Mouse (Mus musculus) frontal cortex, adult 2 months (tissue): ENCODE results near the gene Amhr2. TPM values are rescaled to one million over a fixed set of nuclear protein-coding genes. Genes with fewer than 3 reads are reported as not detected.

ENCODE experiments used
- DNase-seq, 2 experiments: peaks; one replicate each; pipeline ENCODE4 v3.0.0; 2022; ENCODE audit warnings: low spot score in 1 of 2; ENCODE audit errors: extremely low spot score in 1 of 2
- polyA plus RNA-seq: library from polyadenylated mRNA; depleted of rRNA; stranded (reverse); fragments of >200 nt; gene quantifications from 2 replicates; pipeline ENCODE4 v1.2.3, GENCODE M21; 2012

The Amhr2 gene
- polyA plus RNA-seq, 1 experiment, result 1.3 TPM

DNA sequence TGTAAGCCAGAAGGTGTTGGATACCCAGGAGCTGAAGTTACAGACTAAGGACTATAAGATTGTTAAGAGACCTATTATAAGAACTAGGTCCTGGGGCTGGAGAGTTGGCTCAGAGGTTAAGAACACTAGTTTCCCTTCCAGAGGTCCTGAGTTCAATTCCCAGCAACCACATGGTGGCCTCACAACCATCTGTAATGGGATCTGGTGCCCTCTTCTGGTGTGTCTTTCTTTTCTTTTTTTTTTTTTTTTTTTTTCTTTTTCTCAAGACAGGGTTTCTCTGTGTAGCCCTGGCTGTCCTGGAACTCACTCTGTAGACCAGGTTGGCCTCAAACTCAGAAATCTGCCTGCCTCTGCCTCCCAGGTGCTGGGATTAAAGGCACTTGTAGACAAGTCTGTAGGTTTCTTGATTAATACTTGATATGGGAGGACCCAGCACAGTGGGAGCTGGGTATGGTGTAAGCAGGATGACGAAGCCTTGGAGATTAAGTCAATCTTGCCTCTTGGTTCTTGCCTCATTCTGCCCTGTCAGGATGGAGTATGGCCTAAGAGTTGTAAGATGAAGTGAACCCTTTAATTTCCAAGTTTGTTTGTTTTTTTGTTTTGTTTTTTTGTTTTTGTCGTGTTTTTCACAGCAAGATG, 21.4 kb upstream of the Amhr2 start:
- no peak for DNase-seq

DNA sequence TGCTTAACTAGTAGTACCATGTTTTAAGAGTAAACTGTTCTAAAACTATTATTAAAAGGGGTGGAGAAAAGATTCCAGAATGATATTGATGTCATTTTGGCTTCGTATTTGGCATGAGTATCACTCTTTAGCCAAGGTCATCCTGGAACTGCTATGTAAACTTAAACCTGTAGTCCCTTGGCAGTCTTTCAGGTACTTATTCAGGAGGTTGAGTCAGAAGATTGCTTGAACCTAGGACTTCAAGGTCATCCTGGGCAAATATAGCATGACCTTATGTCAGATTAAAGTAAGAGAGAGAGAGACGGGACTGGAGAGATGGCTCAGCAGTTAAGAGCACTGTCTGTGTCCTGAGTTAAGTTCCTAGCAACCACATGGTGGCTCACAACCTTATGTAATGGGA, 20.5 kb upstream of the Amhr2 start:
- no peak for DNase-seq

DNA sequence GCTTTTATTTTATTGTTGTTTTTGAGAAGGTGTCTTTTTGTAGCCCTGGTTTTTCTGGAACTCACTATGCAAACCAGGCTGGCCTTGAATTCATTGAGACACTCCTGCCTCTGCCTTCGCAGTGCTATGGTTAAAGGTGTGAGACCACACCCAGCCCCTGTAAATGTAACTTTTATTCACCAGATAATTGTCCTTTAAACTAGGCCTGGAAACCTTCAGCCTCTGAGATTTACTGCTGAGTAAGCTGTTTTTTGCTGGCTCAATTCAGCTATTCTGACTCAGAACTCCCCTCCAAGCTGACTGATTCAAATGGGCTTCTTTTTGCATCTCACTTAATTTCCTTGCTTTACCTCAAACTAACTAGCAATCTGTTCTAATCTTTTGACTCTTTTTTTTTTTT, 18.2 kb upstream of the Amhr2 start:
- DNase-seq, result no peak

DNA sequence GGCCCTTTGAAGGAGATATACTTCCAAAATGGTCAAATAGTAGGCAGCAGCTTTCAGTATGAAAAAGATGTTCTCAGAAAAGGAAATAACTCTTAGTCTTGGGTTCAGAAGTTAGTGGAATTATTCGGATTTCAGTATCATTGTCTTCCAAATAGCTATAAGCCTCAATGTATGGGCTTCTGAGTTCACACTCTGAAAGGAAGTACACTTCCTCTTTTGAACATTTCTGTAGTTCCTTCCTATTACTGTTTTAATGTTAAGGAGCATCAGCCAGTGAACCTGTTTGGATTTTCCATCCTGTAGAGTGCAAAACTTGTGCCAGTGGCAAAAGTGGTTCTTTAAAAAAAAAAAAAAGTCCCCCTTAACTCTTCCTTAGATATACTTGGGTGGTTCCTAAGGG, 13.1 kb upstream of the Amhr2 start:
- DNase-seq, result no peak

DNA sequence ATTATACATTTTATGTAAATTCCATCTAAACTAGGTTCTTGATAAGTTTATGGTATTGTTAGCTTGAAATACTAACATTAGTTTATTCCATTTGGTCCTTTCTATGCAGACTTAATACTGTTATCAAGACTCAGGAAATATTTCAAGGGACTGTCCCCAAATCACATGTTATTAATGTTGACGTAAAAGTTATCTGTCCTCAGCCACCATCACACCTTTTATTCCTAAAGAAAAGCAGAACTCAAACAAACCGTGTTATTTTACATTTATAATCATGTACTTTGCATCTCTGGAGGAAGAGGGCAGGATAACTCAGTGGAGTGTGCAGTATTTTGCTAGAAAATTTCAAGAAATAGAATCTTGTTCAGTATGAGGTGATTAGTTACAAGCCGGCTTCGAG, 12.0 kb upstream of the Amhr2 start:
- DNase-seq, result no peak

DNA sequence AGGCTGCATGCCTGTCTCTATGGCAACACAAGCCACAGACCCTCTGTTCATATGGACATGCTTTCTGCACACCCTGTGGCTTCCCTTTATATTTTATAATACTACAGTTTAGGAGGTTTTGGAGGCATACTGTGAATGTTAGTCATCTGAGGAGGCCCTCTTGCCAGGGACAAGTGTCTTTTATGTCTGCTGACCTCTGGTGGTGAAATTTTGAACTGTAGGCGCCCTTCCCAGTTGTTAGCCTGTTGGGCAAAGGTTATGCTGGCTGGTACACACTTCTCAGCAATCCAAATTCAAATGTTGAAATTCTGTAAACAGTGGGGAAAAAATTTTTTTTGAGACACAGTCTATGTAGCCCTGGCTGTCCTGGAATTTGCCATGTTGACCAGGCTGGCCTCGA, 2.7 kb upstream of the Amhr2 start:
- DNase-seq, result peak; percentile 71 to 94

DNA sequence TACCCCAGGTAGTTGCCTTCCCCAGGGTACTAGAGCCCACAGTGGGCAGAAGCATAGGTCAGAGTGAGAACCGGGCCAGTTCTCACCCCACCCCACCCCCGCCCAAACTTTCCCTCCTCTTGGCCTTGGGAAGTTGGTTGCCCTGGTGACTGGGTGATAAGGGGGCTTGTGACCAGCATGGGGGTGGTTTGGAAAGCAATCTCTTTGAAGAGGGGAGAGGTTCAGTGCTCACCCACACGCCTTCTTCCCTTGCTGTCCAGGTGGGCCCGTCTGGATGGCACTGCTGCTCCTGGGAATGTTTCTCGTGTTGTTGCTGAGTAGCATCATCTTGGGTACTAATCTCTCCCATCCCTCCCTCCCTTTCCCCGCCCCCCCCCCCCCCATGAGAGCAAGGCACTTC, 1.3 kb downstream of the Amhr2 start:
- DNase-seq, result no peak

DNA sequence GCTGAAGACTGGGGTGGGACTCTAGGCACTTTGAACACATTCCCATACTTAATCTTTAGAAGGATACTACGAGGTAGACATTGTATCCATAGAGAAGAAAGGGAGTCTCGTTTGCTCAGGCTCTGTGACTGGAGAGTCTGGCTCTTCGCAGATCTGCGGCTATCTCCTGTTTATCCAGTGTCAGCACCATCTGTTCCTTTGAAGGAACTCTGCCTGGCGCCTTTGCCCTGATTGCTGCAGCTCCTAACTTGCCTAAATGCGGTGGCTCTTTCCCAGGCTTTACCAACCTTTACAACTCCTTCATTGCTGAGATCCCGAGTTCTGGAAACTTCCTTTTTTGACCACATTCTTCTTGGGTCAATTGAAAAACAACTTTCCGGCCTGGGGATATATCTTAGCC, 4.2 kb downstream of the Amhr2 start:
- DNase-seq, result no peak

DNA sequence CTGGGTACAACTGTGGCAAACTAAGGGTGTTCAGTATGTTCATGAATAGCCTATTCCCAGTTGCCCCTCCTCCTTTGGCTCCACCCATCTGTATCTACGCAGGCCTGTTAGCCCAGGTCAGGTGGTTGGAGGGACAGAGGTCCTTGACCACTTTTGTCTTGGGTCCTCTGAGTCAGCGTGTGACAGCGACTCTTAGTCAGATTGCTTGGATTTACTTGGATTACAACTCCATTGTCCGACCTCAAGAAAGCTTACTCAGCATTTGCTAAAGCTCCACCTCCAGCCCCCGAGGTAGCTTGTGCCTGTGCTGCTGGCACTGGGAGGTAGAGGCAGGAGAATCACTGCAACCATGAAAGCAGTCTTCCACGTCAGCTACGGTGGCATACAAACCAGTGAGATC, 5.8 kb downstream of the Amhr2 start:
- DNase-seq, result no peak

DNA sequence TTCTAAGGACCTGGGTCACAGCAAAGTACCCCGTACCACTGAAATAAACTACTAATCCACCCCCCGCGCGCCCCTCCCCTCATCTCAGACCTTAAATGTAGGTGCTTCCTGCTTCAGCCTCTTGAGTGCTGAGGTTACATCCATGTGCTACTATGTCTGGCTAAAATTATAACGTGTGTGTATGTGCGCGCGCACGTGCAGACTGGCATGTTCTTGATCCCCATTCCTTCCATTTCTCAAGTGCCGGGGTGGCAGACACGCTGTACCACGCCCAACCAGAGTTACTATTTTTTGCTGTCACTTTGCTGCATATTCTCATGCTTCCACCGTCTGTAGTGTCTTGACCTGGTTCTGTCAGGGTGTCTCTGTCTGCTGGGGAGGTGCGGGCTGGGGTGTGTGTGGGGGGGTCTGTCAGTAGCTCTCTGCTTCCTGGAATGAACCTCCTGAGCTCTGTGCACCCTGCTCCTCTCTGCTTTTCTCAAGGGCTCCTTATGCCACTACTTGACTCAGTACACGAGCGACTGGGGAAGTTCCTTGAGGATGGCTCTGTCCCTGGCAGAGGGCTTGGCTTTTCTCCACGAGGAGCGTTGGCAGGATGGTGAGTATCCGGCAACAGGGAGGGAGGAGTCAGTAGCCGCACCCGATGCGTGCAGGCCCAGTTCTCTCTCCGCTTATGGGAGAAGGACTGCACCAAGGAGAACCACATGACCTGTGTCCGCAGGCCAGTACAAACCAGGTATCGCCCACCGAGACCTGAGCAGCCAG, 6.7 kb downstream of the Amhr2 start:
- peak in 1 of 2 experiments; percentile 25 for DNase-seq

DNA sequence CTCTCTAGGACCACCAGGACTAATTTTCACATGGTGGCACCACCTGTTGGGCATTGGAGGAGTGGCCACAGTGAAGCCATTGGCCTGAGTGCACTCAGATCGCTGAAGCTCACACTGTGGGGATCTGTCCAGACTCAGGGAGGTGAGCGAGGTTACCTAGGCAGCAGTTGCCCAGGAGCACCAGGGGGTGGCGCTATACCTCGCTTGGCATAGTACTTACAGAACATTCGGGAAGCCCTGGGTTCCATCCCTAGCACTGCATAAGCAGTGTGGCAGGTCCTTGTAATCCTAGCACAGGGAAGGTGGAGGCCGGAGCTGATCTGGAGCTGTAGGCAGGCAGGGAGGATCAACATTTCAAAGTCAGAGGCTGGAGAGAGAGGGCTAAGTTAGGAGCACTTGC, 10.8 kb downstream of the Amhr2 start:
- DNase-seq, result no peak

DNA sequence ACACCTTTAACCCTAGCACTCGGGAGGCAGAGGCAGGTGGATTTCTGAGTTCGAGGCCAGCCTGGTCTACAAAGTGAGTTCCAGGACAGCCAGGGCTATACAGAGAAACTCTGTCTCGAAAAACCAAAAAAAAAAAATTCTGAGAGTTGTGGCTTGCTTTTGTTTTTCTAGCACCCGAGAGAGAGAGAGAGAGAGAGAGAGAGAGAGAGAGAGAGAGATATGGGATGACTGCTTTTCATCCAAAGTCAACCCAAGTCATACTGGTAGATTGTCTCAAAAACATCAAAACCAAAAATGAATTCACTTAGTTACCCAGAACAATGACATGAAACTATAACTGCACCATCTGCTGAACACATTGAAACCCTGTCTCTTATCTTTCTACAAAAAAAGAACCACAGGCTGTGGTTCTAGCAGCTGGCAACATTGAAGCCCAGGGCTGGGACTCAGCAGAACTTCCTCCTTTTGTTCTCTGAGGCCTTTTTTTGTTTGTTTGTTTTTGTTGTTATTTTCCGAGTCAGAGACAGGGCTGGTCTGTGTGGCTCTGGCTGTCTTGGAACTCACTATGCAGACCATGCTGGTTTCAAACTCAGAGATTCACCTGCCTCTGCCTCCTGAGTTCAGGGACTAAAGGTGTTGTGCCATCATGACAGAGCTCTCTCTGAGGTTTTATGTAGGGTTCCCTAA, 13.0 kb downstream of the Amhr2 start:
- no peak for DNase-seq

DNA sequence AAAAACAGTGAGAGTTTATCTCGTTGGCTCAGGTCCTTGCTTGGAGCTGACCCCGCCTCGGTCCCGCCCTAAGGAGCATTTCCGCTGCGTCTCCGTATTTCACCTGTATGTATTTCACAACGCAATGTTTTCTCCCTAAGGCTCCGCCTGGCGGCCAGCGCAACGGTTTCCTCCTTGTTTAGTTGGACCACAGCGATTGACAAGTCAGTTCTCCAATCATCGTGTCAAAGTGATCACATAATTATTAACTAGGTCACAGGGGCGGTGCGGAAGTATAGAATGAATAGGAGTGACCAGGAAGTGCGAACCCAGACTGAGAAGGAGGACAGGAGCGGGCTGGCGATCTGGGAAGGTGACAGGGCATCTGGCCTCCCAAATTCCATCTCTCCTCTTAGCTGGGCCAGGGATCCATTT, 13.7 kb downstream of the Amhr2 start, which contains the start of gene Prr13:
Gene Prr13, plus strand, starts transcription at position 125 of the 414 bp plus-strand sequence.
- peak; percentile 94 to 96 for DNase-seq

DNA sequence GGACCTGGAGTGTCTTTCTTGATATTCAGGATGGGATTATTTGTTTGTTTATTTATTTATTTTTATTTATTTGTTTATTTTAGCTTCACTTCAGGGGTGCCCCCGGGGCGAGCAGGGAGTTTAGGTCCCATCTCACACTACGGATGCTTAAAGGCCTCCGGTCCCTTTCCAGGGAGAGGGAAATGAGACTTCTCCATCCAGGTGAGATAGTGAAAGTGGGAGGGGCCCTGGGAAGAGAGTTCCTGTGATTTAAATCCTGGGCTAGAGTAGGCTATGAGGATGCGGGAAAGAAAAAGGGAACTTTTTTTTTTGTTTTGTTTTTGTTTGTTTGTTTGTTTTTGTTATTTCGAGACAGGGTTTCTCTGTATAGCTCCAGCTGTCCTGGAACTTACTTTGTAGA, 14.2 kb downstream of the Amhr2 start:
- no peak for DNase-seq

DNA sequence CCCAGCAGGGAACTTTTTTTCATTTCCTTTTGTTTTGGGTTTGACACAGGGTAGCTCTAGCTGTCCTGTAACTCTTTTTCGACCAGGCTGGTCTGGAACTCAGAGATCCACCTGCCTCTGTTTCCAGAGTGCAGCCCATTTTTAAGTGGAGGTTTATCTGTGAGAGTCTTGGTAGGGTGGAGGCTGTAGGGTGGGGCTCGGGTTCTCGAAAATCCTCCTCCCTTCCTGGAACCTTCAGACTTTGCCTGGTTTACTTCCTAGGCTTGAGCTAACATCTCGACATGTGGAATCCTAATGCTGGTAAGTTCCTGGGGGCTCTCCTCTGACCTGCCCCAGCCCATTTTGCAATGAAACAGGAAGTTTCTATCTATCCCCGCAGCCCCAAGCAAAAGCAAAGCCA, 14.7 kb downstream of the Amhr2 start:
- DNase-seq, result no peak

DNA sequence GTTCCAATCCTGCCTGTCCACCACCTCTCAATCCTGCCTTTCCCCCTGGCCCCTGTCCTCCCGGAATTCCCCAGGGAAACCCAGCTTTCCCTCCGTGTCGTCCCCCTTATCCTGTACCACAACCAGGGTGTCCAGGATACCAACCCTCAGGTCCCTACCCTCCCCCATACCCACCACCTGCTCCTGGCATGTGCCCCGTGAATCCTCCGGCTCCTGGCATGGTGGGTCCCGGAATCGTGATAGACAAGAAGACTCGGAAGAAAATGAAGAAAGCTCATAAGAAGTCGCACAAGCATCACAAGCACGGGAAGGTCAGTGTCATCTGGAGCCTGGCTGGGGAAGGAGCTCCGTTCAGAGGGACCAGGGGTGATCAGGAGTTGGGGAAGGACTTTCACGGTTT, 15.2 kb downstream of the Amhr2 start:
- no peak for DNase-seq

DNA sequence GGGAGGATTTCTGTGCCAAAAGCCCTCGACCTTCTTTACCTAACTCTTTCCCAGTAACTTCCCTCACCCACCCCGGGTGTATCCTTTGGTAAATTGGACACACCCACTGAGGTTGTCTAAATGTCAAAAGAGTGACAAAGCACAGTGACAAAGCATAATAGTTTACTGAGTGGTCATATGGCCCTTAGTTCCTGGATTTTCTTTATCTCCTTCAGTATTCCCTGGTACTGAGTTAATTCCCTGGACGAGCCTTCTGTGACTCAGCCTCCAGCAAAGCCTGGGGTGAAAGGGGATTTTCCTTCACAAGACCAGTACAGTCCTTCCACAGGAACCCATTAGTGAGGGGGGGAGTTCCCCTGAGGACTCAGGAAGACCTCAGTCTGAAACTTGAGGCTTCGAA, 15.8 kb downstream of the Amhr2 start:
- DNase-seq, result no peak

DNA sequence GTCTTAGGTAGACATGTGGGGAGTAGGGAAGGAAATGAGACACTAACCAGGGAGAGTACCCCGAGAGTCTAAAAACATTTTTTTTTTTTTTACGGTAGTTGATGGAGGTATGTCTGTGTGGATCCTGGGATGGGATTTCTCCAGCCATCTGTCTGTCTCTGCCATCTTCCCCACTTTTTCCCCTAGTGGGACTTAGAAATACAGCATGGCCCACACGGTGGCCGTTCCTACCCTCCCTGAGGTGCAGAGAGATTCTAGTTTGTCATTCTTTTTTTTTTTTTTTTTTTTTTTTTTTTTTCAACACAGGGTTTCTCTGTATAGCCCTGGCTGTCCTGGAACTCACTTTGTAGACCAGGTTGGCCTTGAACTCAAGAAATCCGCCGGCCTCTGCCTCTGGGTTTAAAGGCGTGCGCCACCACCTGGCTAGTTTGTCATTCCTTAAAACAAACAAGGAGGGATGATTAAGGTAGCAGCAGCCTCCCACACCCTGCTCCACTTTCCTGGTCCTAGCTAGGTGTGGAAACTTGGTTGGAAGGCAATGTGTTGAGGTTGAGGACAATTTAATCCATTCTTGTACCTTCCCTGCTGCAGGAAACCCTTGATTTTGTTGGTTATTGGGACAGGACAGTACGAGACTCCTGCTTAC, 16.4 kb downstream of the Amhr2 start:
- no peak for DNase-seq

DNA sequence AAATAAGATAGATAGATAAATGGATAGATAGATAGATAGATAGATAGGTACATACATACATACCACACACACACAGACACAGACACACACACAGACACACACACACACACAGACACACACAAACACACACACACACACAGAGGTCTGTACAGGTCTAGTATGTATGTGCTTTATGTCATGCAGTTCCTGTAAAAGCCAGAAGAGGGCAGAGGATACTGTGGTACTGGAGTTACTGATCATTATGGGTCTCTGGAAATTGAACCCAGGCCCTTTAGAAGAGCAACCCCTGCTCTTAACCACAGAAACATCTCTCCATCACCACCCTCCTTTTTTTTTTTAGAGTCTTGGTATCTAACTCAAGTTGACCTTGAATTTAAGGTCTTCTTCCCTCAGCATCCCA, 18.5 kb downstream of the Amhr2 start:
- no peak for DNase-seq

DNA sequence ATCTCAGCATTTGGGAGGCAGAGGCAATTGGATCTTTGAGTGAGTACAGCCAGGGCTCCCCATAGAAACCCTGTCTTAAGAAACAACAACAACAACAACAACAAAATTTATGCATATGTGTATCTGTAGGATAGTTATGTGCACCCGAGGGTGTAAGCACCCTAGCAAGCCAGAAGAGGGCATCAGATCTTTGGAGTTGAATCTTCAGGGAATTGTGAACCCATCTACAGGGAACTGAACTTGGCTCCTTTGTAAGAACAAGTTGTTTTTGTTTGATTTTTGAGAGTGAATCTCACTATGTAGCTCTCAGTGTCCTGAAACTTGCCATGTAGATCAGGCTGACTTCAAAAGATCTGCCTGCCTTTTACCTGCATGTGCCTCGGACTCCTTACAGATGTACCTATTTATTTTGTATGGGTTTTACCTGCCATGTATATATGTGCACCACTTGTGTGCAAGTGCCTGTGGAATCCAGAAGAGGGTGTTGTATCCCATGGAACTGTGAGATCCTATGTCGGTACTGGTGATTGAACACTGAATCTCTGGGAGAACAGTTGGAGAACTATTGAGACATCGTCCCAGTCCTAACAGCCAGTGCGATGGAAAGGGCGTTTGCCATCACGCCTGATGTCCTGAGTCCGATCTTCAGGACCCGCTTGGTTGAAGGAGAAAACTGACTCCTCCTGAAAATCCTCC, 23.7 kb downstream of the Amhr2 start:
- DNase-seq, result no peak

DNA sequence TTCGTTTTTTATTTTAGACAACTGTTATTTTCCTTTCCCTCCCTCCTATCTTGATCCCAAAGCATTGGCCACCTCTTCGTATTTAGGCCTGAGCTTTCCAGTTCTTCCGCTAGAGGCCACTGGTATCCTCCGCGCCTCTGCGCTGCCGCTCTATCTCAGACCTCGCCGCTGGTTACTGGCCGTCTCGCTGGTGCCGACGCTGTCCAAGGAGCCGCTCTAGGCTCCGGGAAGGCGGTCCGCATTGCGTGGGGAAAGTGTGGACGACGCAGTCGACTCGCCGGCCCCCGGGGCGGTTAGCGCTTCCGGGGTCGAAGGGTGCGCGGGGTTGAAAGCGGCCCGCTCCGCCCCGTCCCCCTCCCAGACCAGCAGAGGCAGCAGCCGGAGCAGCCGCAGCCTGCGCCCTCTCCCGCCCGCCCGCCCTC, 25.0 kb downstream of the Amhr2 start, which contains the start of gene Pcbp2:
Gene Pcbp2, plus strand, starts transcription at position 357 of the 422 bp plus-strand sequence.
- peak; percentile 95 to 98 for DNase-seq
